Mouse (Mus musculus) heart, embryonic 15.5 days (tissue): Measurements from ENCODE around the gene Fosl2. TPM values are rescaled to one million over a fixed set of nuclear protein-coding genes. Genes with fewer than 3 reads are reported as not detected.
A peak's percentile ranks its signal among the peaks of the same experiment; 100 is the strongest.

Source experiments
- ATAC-seq: fragments of 200-750 bp; cut with Nextera tagmentation; replicated peaks from 2 replicates; pipeline ENCODE4 v1.8.0; 2017; ENCODE audit warnings: low read depth, moderate TSS enrichment; ENCODE audit not compliant: insufficient number of reproducible peaks, insufficient read depth, low FRiP score
- H3K27ac ChIP-seq: fragments of 300-500 bp; sonication (generic); 2 replicates; pipeline ENCODE4 v1.5.1; 2015; ENCODE audit warnings: mild to moderate bottlenecking, inconsistent platforms
- H3K27me3 ChIP-seq: fragments of 300-500 bp; sonication (generic); 2 replicates; pipeline ENCODE4 v1.6.1; 2015; ENCODE audit warnings: inconsistent platforms
- H3K36me3 ChIP-seq: fragments of 300-500 bp; sonication (generic); 2 replicates; pipeline ENCODE4 v1.6.1; 2015; ENCODE audit warnings: mild to moderate bottlenecking, inconsistent platforms
- H3K4me1 ChIP-seq: fragments of 300-500 bp; sonication (generic); replicated peaks from 2 replicates; pipeline ENCODE4 v1.6.1; 2015; ENCODE audit warnings: inconsistent platforms
- H3K4me2 ChIP-seq: fragments of 300-500 bp; sonication (generic); 2 replicates; pipeline ENCODE4 v1.6.1; 2015; ENCODE audit warnings: inconsistent platforms, mild to moderate bottlenecking, moderate library complexity
- H3K4me3 ChIP-seq: fragments of 300-500 bp; sonication (generic); 2 replicates; pipeline ENCODE4 v1.5.1; 2015; ENCODE audit warnings: mild to moderate bottlenecking, inconsistent platforms
- H3K9ac ChIP-seq: fragments of 300-500 bp; sonication (generic); 2 replicates; pipeline ENCODE4 v1.6.1; 2015; ENCODE audit warnings: mild to moderate bottlenecking, inconsistent platforms
- H3K9me3 ChIP-seq: fragments of 300-500 bp; sonication (generic); replicated peaks from 2 replicates; pipeline ENCODE4 v1.6.1; 2016; ENCODE audit warnings: inconsistent platforms
- WGBS: fragments of 180-500 bp; shearing (Covaris S2); methylation state at CpG from one replicate; pipeline ENCODE4 v1.1.7; 2015; ENCODE audit warnings: mixed read lengths; 5-methylcytosine and 5-hydroxymethylcytosine counted together
- polyA plus RNA-seq: library from polyadenylated mRNA; unstranded; fragments of >200 nt; fragmentation: Nextera tagmentation; extraction: Ambion mirVana; gene quantifications from 2 replicates; pipeline ENCODE4 v1.2.1, GENCODE M21; 2015

Gene Fosl2
- polyA plus RNA-seq = 2.5 and 3.1 TPM in 2 replicates

DNA sequence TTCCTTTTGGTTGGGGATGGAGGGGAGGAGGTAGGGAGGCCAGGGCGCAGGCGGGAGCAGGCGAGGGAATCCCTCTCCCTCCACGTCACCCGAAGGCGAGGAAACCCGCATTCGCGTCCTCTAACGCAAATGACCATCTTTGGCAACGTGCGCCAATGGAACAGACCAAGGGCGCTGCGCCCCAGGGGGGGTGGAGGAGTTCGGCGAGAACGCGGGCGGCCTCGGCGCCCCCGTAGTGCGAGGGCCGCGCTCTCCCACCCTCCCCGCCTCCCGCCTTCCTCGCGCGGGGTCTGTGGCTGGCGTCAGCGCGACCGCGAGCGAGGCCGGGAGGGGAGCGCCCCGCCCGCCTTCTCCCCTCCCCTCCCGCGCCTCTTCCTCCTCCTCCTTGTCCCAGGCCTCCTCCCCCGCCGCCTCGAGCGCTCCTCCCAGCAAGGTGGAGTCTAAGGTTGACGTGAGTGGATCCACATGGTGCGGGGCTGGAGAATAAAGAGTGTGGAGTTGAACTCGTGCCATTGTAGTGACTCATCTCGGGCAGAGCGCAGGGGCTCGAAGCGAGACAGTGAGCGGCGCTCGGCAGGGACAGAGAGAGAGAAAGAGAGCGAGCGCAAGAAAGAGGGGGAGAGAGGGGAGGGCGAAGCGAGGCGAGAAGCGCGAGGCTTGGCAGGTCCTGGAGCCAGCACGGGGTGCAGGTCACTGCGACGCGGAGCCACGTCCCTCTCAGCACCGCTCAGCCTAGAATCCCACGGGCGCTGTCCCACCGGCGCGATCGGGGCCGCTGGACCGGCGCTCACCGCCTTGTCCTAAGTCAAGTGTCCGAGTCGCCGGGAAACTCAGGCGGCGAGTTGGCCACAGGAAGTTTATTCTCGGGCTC is at the start of gene Fosl2:
Fosl2 (plus strand) TSS at position 466 of the 871 bp plus-strand sequence.
- Histone ChIP-seq H3K4me3 (peak within 1 kb of the TSS; percentile 91), H3K4me2 (peak within 1 kb of the TSS; percentile 88), H3K27me3 (no peaks in the 10 kb centered on the region), H3K36me3 (no peaks in the 10 kb centered on the region), H3K9ac (peak within 1 kb of the TSS; percentile 93), H3K27ac (peak within 1 kb of the TSS; percentile 100), H3K4me1 (peaks cover 38% of the 10 kb centered on the region), H3K9me3 (no peaks in the 10 kb centered on the region)
- ATAC-seq = peak; percentile 89
- under 1% methylated on average over 85 of the region's 85 CpGs for WGBS

DNA sequence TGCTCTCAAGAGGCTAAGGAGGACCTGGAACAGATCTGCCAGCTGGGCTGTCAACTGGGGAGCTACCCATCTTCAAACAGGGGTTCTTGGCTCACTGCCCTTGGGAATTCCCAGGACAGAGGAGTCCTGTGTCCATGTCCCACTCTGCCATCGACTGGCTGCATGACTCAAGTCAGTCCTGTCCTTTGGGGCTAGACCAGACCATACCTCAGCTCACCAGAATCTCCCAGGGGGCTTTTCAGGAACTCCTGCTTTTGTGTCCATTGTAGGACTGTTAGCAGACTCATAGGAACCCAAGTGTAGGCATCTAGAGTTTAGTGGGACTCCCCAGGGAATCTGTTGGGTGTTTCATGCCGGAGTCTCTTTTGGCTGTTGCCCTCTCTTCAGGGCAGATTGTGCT is 49.6 kb upstream of the Fosl2 start:
- no peaks in the 10 kb centered on the region for H3K36me3 ChIP-seq
- 87% methylated on average over 2 of the region's 2 CpGs for WGBS

DNA sequence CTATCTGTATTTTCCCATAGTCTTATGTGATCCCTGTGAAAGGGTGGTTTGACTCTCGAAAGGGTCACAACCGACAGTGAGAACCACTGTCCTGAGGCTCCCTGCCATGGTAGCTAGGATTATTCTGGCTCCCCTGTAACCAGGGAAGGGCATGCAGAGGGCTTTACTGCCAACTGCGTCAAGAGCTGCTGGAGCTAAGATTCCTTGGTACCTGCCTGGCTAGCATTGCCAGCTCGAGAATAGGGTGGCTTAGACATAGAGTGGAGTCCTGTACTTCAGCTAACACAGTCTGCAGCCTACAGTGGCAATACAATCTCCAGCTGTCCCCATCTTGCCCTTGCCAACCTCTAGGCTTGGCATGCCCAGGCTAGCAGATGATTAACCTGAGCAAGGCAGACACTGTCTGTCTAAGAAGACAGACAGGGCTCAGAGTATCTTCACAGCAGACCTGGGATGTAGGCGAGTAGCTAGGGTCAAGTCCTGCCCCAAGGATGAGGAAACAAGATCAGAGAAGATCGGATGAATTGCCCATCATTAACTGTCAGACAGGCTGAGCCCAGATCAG is 49.0 kb upstream of the Fosl2 start:
- no peak overlapping the region for H3K4me3 ChIP-seq
- no peak for ATAC-seq
- no peak overlapping the region for H3K27ac ChIP-seq
- H3K27me3 ChIP-seq = no peaks in the 10 kb centered on the region
- WGBS = 85% methylated on average over 6 of the region's 6 CpGs
- no peak overlapping the region for H3K9ac ChIP-seq
- peaks cover 13% of the 10 kb centered on the region for H3K4me1 ChIP-seq
- H3K36me3 ChIP-seq = no peaks in the 10 kb centered on the region
- no peaks in the 10 kb centered on the region for H3K9me3 ChIP-seq
- no peak overlapping the region for H3K4me2 ChIP-seq

More for the DNA sequence above, 49.6 kb upstream of the Fosl2 start:
- Histone ChIP-seq H3K27ac (no peak overlapping the region), H3K4me2 (no peak overlapping the region), H3K4me1 (peaks cover 19% of the 10 kb centered on the region), H3K9me3 (no peaks in the 10 kb centered on the region), H3K9ac (no peak overlapping the region), H3K27me3 (no peaks in the 10 kb centered on the region), H3K4me3 (no peak overlapping the region)
- no peak for ATAC-seq

DNA sequence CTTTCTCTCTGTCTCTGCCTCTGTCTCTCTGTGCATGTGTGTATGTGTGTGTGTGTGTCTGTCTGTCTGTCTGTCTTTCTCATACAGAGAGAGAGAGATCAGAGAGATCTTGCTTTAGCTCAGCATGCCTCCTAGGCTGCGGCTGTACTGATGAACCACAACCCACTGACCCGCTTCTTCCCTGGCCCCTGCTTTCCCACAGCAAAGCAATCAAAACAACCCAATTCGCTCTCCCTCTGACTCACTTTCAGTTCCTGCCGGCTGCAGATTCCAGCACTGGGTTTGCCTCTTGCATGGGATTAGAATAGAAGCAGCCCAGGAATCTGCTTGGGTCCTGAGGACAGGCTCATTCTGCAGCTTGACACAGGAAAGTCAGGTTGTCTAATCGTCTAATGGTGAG is 46.1 kb upstream of the Fosl2 start:
- WGBS = 23% methylated on average over 5 of the region's 5 CpGs
- H3K4me2 ChIP-seq = no peak overlapping the region; the same call in 1 of the 2 replicates
- H3K4me3 ChIP-seq = no peak overlapping the region
- no peak overlapping the region for H3K9ac ChIP-seq
- H3K9me3 ChIP-seq = no peaks in the 10 kb centered on the region
- no peak for ATAC-seq
- H3K27me3 ChIP-seq = no peaks in the 10 kb centered on the region
- no peaks in the 10 kb centered on the region for H3K36me3 ChIP-seq
- H3K27ac ChIP-seq = no peak overlapping the region
- H3K4me1 ChIP-seq = peaks cover 12% of the 10 kb centered on the region

DNA sequence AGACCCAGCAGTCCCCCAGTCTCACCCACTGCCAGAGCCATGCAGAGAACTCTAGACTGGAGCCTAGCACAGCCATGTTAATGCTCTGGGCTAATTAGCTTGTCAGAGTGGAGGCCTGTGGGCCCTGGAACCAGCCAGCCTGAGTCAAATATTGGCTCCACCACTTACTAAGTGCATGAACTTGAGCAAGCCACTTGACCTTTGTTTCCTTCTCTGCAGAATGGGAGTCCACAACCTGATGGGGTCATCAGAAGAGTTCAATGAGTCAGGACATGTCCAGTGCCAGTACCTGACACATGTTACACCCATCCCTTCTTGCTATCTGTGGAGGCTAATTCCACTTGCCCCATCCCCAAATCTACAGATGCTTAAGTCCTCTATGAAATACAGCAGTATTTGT is 43.3 kb upstream of the Fosl2 start:
- Histone ChIP-seq H3K9ac (no peak overlapping the region), H3K36me3 (no peaks in the 10 kb centered on the region), H3K4me2 (no peak overlapping the region), H3K27ac (no peak overlapping the region), H3K27me3 (no peaks in the 10 kb centered on the region), H3K4me1 (peaks cover 11% of the 10 kb centered on the region), H3K4me3 (no peak overlapping the region), H3K9me3 (no peaks in the 10 kb centered on the region)
- ATAC-seq = no peak

DNA sequence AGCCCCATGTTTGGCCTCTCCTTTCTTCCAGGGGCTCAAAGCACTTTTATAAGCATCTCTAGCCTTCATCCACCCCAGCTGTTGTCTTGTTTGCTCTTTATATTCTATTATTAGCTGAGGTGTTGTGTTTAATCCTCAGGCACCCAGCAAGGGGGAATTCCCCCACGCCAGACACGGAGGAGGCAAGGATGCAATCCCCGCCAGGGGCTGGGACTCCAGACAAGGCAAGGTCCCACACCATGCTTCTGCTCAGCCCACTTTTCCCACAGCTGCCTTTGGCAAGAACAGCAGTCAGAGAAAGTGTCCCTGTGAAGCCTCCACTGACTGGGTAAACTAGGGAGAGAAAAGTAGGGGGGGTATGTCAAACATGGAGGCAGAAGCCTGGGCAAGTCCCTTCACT is 36.9 kb upstream of the Fosl2 start:
- ATAC-seq = no peak
- Histone ChIP-seq H3K9me3 (no peaks in the 10 kb centered on the region), H3K4me1 (peaks cover 15% of the 10 kb centered on the region), H3K27me3 (no peaks in the 10 kb centered on the region), H3K4me3 (no peak overlapping the region), H3K9ac (no peak overlapping the region), H3K36me3 (no peaks in the 10 kb centered on the region), H3K27ac (no peak overlapping the region), H3K4me2 (no peak overlapping the region)
- WGBS = 56% methylated on average over 3 of the region's 3 CpGs

DNA sequence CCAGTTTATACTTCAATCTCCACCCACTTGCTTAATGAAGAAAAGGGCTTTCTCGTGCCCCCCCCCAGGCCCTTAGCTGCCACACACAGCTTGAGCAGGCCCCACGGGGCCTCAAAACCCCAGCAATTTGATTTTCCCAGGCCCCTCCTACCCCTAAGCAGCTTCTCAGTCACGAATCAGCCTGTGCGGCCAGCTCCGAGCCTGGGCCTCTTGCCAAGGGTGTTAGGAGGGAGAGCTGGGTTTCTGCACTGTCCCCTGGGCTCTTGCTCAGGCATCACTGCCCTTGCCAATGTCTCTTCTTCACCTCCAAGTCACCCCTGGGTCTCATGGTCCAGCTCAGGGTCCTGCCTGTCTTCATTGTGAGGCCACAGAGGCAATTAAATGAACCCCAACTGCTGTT is 33.1 kb upstream of the Fosl2 start:
- Histone ChIP-seq H3K9ac (no peak overlapping the region), H3K4me2 (peak overlapping the region; percentile 18; the same call in 1 of the 2 replicates), H3K27me3 (no peaks in the 10 kb centered on the region), H3K4me3 (no peak overlapping the region), H3K4me1 (peaks cover 16% of the 10 kb centered on the region), H3K27ac (peak overlapping the region; percentile 27), H3K36me3 (no peaks in the 10 kb centered on the region), H3K9me3 (no peaks in the 10 kb centered on the region)
- 7% methylated on average over 5 of the region's 5 CpGs for WGBS
- ATAC-seq = peak; percentile 38

DNA sequence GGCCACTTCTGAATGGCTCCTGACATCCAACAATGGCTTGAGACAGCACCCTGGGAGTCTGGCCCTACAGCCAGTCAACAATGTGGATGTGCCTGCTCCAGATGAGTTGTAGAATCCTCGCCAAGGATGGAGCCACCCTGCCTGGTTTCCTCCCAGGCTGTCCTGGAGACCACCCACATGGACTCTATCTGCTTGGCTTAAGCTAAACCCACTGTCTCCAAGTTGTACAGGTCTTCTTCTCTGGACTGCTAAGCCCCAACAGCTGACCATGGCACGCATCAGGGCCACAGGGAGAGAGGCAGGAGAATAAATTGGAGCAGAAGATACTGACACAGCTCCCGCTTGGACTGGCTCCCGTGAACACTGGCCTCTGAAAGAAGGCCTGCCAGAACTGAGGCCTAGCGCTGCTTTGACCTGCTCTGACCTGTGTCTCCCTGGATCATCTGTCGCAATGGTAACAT is 32.6 kb upstream of the Fosl2 start:
- ATAC-seq = no peak
- Histone ChIP-seq H3K27ac (no peak overlapping the region), H3K9ac (no peak overlapping the region), H3K27me3 (no peaks in the 10 kb centered on the region), H3K9me3 (no peaks in the 10 kb centered on the region), H3K4me2 (no peak overlapping the region), H3K36me3 (no peaks in the 10 kb centered on the region), H3K4me1 (peaks cover 16% of the 10 kb centered on the region), H3K4me3 (no peak overlapping the region)
- WGBS = 73% methylated on average over 6 of the region's 6 CpGs

DNA sequence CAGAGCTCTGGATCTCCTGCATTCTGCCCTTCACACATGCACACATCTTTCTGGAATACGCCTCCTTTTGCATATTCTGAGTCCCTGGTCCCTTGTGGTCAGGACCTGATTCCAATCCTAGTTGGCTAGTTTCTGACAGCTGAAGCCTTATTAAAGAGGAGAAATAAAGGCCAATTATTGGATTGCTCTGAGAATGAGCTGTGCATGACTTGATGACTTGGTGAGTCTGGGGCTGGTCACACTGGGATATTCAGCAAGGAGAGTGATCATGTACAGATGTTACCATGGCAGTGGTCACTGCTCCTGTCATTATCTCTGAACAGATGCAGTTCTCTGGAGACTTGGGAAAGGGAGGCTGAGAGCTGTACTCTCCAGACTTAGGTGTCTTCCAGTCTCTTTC is 32.1 kb upstream of the Fosl2 start:
- H3K9ac ChIP-seq = no peak overlapping the region
- no peaks in the 10 kb centered on the region for H3K9me3 ChIP-seq
- ATAC-seq = no peak
- H3K27ac ChIP-seq = no peak overlapping the region
- no peaks in the 10 kb centered on the region for H3K27me3 ChIP-seq
- WGBS = 93% methylated on average over 1 of the region's 1 CpGs
- peaks cover 16% of the 10 kb centered on the region for H3K4me1 ChIP-seq
- no peaks in the 10 kb centered on the region for H3K36me3 ChIP-seq
- H3K4me2 ChIP-seq = no peak overlapping the region
- no peak overlapping the region for H3K4me3 ChIP-seq

DNA sequence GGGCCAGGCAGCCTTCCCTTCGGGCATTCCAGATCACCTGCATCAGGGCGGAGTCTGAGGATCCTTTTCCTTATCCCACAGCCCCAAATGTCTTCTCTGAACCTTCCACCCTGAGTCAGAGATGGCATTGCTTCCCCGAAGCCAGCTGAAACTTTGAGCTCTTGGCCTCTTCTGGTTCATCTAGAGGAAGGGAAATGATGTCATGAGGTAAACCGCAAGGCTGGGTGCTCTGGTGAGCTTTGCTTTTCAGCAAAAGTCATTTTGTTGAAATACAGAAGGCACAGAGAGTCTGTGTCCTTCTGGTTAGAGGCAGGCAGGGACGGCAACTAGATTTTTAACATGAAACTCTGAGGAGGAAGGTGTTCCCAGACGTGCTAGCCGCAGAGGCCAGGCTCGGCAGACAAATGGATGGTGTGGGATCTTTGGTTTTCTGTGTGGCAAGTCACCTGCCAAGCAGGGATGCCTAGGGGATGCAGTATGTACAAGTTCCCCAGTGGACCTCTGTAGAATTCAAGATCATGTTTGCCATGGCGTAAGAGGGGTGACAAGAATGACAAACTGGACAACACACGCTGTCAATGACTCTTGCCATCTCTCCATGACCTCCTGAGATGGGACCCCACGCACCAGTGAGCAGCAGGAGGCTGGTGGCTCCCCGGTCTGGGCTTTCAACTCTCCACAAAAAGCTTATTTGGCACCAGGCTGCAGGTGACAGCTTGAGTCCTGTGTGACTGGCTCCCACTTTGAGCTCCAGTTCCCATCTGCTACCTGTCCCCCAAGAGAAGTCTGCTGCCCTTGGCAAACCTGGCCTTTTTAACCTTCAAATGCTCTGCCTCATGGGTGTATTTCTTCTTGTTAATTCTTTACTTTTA is 31.2 kb upstream of the Fosl2 start:
- Histone ChIP-seq H3K27me3 (no peaks in the 10 kb centered on the region), H3K9ac (no peak overlapping the region), H3K4me1 (peaks cover 16% of the 10 kb centered on the region), H3K9me3 (no peaks in the 10 kb centered on the region), H3K4me2 (no peak overlapping the region), H3K4me3 (no peak overlapping the region), H3K36me3 (no peaks in the 10 kb centered on the region), H3K27ac (no peak overlapping the region)
- ATAC-seq = no peak
- WGBS = 76% methylated on average over 12 of the region's 12 CpGs

DNA sequence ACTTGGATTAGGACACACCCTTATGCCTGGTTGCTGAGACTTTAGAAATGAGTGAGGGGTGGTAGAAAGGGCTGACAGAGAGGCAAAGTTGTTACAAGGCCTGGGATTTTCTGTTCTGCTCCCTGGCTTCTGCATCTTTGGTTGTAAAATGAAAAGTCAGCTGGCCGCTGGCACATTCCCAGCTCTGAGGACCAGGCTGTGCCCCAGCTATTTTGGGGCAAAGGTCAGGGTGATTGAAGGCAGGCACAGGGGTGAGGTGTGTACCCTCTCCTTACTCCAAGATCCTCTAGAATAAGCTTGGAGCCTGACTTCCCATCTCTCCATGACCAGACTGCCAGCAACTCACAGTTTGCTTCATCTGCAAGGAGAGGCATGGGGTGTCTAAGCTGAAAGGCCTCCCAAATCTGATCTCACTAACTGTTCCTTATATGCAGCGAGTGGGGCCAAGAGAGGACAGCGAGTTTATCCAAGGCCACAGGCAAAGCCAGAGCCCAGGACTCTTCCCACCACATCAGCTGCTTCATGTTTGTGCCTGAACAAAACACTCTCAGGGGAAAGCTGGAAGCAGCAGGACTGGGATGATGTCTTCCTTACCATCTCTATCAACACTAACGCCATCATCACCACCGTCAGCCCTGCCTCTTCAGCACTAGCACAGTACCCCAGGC is 29.0 kb upstream of the Fosl2 start:
- Histone ChIP-seq H3K4me2 (no peak overlapping the region), H3K4me3 (no peak overlapping the region), H3K4me1 (peaks cover 16% of the 10 kb centered on the region), H3K9me3 (no peaks in the 10 kb centered on the region), H3K27me3 (no peaks in the 10 kb centered on the region), H3K9ac (no peak overlapping the region), H3K27ac (no peak overlapping the region), H3K36me3 (no peaks in the 10 kb centered on the region)
- WGBS = 80% methylated on average over 5 of the region's 5 CpGs
- no peak for ATAC-seq
